Mouse (Mus musculus): ENCODE results near the gene Fem1a.

Gene Fem1a

GRCm38 (mm10) chr17:56278340-56278739 is 21.7 kb downstream of the Fem1a start:
- no peak for DNase-seq (ENCODE audit: inconsistent ontology term)

DNA sequence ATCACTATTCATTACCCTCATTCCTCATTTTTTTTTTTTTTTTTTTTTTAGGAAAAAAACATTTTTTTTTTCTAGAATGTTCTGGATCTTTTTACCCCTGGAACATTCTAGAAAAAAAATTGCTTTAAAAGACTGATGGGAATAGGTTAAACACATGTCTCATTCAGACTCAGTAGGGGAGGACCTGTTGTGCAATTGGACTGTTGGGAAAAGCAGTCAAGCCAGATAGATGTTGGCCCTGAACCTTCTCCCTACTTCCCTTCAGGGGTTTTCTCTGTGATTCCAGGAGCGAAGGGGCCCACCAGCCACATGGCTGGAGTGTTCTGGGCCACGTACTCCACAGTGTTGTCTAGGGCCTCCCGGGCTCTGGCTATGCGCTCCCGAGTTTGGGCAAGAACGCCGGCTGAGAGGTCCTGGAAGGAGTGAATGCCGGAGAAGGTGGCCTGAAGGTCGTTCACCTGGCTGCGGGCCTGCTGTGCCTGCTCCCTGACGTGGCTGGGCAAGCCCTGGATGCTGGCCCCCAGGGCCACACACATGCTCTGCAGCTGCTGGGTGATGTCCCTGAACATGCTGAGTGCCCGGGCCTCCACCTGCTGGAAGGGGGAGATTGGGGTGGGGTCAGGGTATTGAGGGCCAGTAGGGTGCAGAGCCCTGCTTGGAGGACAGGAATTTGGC is 23.0 kb downstream of the Fem1a start:
- DNase-seq (ENCODE audit: inconsistent ontology term), result no peak

- no peak for DNase-seq (ENCODE audit: inconsistent ontology term)
Measured at GRCm38 (mm10) chr17:56281193-56281592, 24.6 kb downstream of the Fem1a start.

DNA sequence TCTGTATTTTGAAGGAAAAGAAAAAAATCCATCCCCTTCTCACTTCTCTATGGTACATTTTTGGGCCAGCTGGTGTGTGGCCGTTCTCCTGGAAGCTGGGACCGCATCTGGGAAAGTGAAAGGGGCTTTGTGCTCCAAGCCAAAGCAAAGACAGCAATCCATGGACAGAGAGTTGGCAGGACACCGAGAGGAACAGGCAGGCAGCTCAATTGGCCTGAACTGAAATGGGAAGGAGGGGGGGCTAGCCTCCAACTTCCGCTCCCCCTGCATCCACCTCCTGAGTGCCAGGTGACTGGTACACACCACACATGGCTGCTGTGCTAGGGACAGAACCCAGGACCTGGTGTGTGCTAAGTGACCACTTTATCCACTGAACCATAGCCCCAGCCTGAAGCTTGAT is 26.2 kb downstream of the Fem1a start:
- no peak for DNase-seq (ENCODE audit: inconsistent ontology term)

GRCm38 (mm10) chr17:56283316-56283715 is 26.7 kb downstream of the Fem1a start:
- no peak for DNase-seq (ENCODE audit: inconsistent ontology term)

GRCm38 (mm10) chr17:56285995-56286394 is 29.4 kb downstream of the Fem1a start:
- no peak for DNase-seq (ENCODE audit: inconsistent ontology term)

DNA sequence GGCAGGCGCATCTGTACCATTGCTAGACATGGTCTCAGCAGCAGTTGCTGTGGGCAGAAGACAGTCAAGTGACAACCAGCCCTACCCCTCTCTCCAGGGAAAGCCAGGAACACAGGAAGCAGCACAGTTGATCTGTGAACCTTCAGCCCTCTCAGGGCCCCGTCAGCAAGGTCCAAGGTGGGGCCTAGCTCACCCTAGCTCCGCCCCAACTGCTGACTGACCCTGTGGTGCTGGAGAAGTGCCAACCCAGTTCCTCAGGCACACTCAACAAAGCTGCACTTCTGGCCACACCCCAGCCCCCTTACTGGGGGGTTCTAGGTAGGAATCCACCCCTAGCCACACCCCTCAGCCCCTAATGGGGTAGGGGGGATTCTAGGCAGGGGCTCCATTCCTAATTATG is 31.2 kb downstream of the Fem1a start:
- no peak for DNase-seq (ENCODE audit: inconsistent ontology term)

DNA sequence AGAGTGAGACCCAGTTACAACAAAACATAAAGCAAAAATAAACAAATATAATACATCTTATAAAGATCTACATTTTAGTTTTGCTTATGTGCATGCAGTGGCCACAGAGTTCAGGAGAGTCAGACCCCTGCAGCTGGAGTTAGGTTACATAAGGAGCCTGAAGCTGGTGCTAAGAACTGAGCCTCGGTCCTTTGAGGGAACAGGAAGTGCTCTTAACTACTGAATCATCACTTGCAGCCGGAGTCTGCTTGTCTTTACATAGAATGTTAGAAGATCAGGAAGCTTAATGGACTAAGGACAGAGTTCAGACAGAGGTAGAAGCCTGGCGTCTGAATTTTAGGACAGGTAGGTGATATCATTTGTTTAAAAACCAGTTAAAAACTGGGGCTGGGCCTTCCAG is 32.3 kb downstream of the Fem1a start:
- no peak for DNase-seq (ENCODE audit: inconsistent ontology term)

GRCm38 (mm10) chr17:56289371-56290331 is 33.0 kb downstream of the Fem1a start:
- DNase-seq (ENCODE audit: inconsistent ontology term), result peak; percentile 58

DNA sequence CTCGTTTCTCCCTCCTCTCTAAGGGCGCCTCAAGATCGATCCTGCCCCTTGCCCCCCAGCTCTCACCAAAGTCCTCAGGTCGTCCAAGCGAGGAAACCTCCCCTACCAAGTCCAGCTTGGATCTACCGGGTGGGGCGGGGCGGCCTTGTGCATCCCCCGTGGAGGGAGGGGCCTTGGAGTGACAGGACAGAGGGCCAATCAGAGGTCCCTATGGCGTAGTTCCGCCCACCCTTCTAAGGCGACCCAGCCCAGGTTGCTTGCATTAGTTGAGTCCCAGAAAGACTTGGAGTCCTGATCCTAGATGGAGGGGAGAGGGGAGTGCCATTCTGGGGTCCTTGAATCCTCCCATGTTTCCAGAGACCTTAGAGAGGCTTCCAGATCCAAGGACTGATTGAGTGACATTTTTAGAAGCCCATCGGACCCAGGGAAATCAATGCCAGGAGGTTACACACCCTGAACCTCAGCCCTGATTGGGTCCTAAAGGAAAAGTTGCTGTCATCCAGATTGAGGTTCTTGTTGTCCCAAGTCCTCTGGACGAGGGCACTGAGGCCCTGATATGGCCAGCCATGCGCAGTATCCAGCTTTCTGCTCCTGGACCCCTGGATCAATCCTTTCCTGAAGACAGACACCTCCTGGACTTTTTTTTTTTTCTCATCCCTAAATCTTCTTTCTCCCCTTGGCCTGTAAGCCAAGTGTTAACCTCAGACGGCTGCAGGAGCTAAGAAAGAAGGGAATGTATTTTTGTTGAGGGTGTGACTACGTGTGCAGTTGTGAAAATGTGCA is 34.0 kb downstream of the Fem1a start:
- DNase-seq (ENCODE audit: inconsistent ontology term), result peak; percentile 95

DNA sequence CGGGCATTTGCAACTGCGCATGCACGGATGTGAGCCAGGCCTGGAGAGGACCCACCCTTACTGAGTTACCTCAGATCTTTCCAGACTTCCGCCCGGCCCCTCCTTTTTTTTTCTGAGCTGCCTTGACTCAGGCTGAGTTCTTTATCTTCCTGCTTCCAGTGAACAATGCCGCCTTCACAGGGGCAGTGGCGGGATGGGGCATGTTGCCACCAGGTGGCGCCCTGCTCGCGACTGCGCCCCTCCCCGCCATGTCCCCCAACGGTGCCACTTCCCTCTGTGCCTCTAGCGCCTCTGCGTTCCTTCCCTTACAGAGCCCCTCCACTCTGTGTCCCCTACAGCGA is 34.5 kb downstream of the Fem1a start:
- DNase-seq (ENCODE audit: inconsistent ontology term), result peak; percentile 87

GRCm38 (mm10) chr17:56291826-56292475 is 35.3 kb downstream of the Fem1a start:
- DNase-seq (ENCODE audit: inconsistent ontology term), result no peak

GRCm38 (mm10) chr17:56292531-56293222 is 36.1 kb downstream of the Fem1a start, which contains the start of gene Plin3:
Gene Plin3, minus strand, starts transcription at chr17:56292873.
- no peak for DNase-seq (ENCODE audit: inconsistent ontology term)

- DNase-seq (ENCODE audit: inconsistent ontology term), result no peak
Measured at GRCm38 (mm10) chr17:56293291-56293690, 36.7 kb downstream of the Fem1a start.

DNA sequence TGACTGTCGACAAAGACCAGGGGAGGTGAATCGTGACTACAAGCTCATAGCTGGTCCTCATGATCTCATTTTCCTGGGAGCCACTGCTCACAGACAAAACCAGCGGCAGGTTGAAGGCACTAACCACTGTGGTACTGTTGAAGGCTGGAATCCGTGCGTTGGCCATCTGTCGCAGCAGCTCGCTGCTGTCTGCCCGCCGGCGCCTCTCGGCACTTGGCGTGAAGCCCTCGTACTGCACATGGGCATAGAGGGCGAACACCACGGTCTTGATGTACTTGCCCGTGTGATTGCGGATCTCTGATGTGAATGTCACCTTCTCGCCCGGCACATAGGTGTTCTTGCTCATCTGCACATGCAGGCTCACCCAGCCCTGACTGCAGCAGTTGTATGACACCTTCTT is 37.6 kb downstream of the Fem1a start:
- no peak for DNase-seq (ENCODE audit: inconsistent ontology term)

GRCm38 (mm10) chr17:56296201-56296600 is 39.6 kb downstream of the Fem1a start:
- DNase-seq (ENCODE audit: inconsistent ontology term), result no peak

DNA sequence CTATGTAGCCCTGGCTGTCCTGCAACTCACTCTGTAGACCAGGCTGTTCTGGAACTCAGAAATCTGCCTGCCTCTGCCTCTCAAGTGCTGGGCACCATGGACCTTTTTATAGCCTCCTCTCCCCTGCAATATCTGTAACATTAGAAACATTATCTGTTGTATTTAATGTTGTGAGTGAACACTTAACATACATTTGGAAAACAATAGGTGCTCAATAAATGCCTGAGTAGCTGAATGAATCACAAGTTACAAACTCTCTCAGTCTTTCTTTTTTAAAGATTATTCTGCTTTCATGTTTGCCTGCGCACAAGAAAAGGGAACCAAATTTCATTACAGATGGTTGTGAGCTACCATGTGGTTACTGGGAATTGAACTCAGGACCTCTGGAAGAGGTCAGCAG is 41.6 kb downstream of the Fem1a start:
- DNase-seq (ENCODE audit: inconsistent ontology term), result no peak

DNA sequence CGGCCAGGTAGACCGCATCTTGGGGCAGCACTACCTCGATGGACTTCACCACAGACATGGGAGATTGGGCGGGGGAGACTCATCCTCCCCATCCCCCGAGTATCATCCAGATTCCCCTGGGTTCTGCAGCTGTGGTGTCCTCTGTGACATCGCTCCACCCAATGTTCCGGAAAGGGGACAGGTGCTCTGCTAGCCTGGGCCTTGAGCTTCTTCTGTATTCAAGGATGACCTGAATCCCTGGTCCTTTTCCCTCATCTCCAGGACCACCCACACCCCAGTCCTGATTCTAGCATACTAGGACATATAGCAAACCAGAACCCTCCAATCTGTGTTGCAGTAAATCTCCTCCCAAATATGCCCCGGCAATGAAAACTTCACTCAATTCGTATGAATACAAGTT is 43.6 kb downstream of the Fem1a start, which contains the start of gene Arrdc5:
Arrdc5 (minus strand) TSS at position 101 of the 400 bp plus-strand sequence.
- DNase-seq (ENCODE audit: inconsistent ontology term), result no peak

GRCm38 (mm10) chr17:56302363-56302996 is 45.9 kb downstream of the Fem1a start:
- no peak for DNase-seq (ENCODE audit: inconsistent ontology term)

GRCm38 (mm10) chr17:56303160-56303846 is 46.7 kb downstream of the Fem1a start, which contains the start of gene Uhrf1:
Gene Uhrf1, plus strand, starts transcription at chr17:56303321.
- DNase-seq (ENCODE audit: inconsistent ontology term), result peak; percentile 94
